Mouse (Mus musculus): ENCODE measurements at regions not wholly inside any gene's neighbourhood (a gene's known extent, or its start where the extent isn't known, plus 50 kb on each side); places are given as distances from the start of the nearest gene placed in this dataset.

GRCm38 (mm10) chr12:29367741-29368106 is 160.5 kb upstream of the Myt1l start:
- peak; percentile 4 for DNase-seq (ENCODE audit: low read depth, low spot score)

DNA sequence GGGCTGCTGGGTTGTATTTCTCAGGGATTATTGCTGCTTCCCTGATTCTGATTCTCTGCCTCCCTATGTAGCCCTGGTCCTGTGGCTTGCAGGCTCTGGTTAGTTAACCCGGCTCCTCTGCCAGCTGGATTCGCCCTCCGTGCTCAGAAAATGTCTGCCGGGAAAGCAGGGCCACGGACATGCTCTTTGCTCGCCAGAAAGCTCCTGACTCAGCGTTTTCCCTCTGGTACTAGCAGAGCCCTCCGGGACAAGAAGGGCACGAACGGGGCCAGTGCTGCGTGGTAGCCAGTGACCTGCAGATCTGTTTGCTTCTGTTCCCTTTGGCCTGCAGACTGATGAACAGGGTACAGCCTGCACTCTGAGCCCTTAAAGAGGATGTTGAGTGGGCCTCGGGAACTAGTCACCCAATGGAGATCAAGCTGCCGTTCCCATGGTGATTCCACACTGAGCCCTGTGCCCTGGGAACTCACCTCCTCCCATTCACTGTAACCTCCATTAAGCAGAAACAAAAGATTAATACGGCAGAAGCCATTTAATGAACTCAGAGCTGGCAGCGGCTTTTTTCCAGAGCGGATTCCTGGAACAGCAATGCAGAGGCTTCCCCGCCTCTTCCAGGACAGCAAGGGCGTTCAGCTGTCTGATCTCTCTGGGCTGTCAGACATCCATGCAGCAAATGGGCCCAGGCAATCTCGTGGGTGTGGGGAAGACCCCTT is 159.9 kb upstream of the Myt1l start:
- DNase-seq (ENCODE audit: low read depth, low spot score) = peak; percentile 34

GRCm38 (mm10) chr12:29368820-29369175 is 159.4 kb upstream of the Myt1l start:
- no peak for DNase-seq (ENCODE audit: low read depth, low spot score)

- DNase-seq (ENCODE audit: low read depth, low spot score) = no peak
These were observed 136.4 kb upstream of the Myt1l start for GRCm38 (mm10) chr12:29391756-29392155.

GRCm38 (mm10) chr12:29394271-29394670 is 133.9 kb upstream of the Myt1l start:
- no peak for DNase-seq (ENCODE audit: low read depth, low spot score)

DNA sequence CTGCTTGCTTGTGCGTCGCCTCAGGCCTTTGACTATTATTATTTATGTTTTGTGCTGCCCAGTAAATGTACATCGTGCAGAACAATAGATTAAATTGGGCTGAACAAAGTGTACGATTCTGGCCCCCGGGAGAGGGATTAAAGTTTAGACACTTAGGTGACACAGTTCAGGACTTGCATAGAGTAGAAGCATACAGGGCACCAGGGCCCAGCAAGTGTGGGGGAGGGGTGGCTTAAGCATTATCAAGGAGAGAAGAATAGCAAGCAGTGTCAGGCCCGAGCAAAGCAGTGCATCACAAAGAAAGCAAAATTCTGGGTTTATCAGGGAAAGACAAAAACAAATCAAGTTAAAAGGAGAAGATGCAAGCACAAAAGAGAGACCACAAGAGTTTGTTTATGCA is 133.3 kb upstream of the Myt1l start:
- no peak for DNase-seq (ENCODE audit: low read depth, low spot score)

DNA sequence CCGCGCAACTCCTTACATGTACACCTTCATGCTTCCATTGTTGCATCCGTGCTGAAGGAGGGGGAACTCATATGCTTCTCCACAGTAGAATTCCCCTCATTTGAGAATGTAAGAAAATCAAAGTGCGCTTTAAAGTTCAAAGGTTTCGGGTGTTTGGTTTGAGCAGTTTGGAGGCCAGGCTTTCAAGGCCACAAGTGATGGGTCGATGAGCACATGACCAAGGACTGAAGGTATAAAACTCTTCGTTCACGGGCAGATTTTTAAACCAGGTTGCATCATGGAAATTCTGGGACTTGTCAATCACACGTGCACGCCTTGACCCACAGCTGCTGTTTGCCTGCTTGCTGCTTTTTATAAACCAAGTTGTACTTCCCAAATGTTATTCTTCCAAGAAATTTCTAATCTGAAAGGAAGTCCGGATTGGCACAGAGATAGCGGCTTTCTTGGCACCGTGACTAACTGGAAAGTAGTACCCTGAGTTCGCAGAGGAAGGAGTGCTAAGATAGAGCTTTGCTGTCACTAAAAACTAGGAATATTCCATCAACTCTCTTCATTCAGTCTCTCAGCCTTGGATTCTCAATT is 132.7 kb upstream of the Myt1l start:
- DNase-seq (ENCODE audit: low read depth, low spot score) = no peak

DNA sequence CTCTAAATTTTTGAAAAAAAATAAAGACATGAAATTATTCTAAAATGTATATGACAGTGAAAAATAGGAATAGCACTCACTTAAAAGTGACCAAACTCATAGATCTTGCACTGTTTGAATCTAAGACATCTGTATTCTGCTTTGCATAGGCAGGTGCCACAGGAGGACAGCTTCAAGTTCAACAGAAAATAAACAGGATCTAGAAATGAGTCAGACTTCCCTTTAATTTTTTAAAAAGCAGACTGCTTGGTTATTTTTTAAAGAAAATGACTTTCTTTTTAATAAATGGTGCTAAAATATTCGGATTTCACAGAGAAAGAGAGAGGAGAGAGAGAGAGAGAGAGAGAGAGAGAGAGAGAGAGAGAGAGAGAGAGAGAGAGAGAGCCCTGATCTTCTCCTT is 123.8 kb upstream of the Myt1l start:
- no peak for DNase-seq (ENCODE audit: low read depth, low spot score)

DNA sequence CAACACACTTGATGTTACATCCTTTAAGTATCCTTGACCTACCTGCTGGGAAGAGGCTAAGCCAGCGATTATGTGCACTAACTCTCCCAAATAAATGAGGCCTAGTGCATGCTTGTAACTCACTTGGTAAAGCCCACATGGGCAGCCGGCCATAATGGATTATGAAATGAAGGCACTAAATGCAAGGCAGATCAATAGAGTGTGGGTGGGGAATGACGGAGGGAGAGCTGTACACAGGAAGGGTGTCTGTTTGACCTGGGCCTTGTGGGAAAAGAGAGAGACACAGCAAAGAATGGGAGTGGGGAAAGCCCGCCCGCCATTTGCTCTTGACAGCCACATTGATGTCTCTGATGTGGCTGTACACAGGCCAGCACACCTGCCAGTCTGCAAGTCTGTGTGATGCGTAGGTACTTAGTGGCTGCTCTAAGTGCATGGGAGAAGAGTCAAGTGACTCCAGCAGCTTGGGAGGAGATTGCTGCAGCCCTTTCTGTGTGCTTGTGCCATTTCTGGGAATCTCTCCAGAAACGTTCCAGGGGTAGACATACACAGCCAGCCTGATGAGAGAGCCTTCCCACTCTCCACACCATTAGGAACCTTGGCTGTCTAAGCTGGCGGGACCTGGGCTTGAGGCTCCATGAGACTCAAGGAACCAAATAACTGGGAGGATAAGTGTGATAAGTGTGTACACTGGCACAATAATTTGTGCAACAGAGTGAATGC is 118.7 kb upstream of the Myt1l start:
- no peak for DNase-seq (ENCODE audit: low read depth, low spot score)

DNA sequence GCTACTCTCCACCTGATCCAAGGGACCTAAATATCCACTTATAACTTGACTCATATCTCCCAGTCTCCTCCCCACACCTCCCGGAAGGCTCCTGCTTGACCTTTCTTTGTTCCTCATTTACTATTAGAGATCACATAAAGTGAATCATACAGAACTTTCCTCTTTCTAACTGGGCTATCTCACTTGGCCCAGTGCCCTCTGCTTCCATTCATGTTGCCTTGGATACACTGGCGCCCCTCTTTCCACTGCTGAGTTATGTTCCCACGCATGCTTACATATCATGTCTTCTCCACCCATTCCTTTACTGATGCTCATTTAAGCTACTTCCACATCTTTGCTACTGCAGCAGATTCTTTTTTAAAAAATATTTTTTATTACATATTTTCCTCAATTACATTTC is 94.2 kb upstream of the Myt1l start:
- DNase-seq (ENCODE audit: low read depth, low spot score) = no peak

- no peak for DNase-seq (ENCODE audit: low read depth, low spot score)
These were observed 88.7 kb upstream of the Myt1l start for GRCm38 (mm10) chr12:29439343-29440019.

- peak; percentile 45 for DNase-seq (ENCODE audit: low read depth, low spot score)
These were observed 63.0 kb upstream of the Myt1l start for GRCm38 (mm10) chr12:29465201-29465600.

Measured in ES-CJ7 (cell line).